Mouse (Mus musculus): ENCODE measurements around the gene Tpk1. TPM values are rescaled to one million over a fixed set of nuclear protein-coding genes. Genes with fewer than 3 reads are reported as not detected.
"Not testable (repeated sequence)": the region's sequence is repeated elsewhere in the genome, so short reads cannot be mapped to it uniquely, and the experiment has no call there.

Gene Tpk1
- polyA plus RNA-seq, 1 experiment from 2014 or later = 4.7 TPM

- Histone ChIP-seq H3K4me3 (no peak overlapping the region), H3K9me3 (replicated peaks) (no peaks in the 10 kb centered on the region), H3K36me3 (no peaks in the 10 kb centered on the region), H3K27me3 (ENCODE audit: low read depth, poor library complexity, severe bottlenecking) (no peaks in the 10 kb centered on the region), H3K27ac (replicated peaks) (no peak overlapping the region), H3K4me1 (no peaks in the 10 kb centered on the region)
- 89% methylated on average over 11 of the region's 11 CpGs for WGBS
- no peak for DNase-seq (ENCODE audit: low spot score)
Observed at GRCm38 (mm10) chr6:43636980-43637638, 29.0 kb downstream of the Tpk1 start.

- no peaks in the 10 kb centered on the region for H3K27me3 ChIP-seq (ENCODE audit: low read depth, poor library complexity, severe bottlenecking)
- no peaks in the 10 kb centered on the region for H3K4me1 ChIP-seq
- 83% methylated on average over 3 of the region's 3 CpGs for WGBS
- H3K9me3 ChIP-seq (replicated peaks) = no peaks in the 10 kb centered on the region
- H3K27ac ChIP-seq (replicated peaks) = no peak overlapping the region
- H3K4me3 ChIP-seq = no peak overlapping the region
- DNase-seq (ENCODE audit: low spot score) = no peak
- H3K36me3 ChIP-seq = no peaks in the 10 kb centered on the region
Observed at GRCm38 (mm10) chr6:43633308-43633963, 32.6 kb downstream of the Tpk1 start.

- no peak overlapping the region for H3K4me3 ChIP-seq
- no peaks in the 10 kb centered on the region for H3K27me3 ChIP-seq (ENCODE audit: low read depth, poor library complexity, severe bottlenecking)
- no peaks in the 10 kb centered on the region for H3K36me3 ChIP-seq
- no peak for DNase-seq (ENCODE audit: low spot score)
- H3K27ac ChIP-seq (replicated peaks) = no peak overlapping the region
- no peaks in the 10 kb centered on the region for H3K4me1 ChIP-seq
- H3K9me3 ChIP-seq (replicated peaks) = no peaks in the 10 kb centered on the region
Observed at GRCm38 (mm10) chr6:43632871-43633270, 33.2 kb downstream of the Tpk1 start.

- H3K4me1 ChIP-seq; H3K9me3 ChIP-seq (replicated peaks); H3K4me3 ChIP-seq; H3K27me3 ChIP-seq (ENCODE audit: low read depth, poor library complexity, severe bottlenecking); H3K27ac ChIP-seq (replicated peaks); H3K36me3 ChIP-seq; DNase-seq (ENCODE audit: low spot score): not testable (repeated sequence)
- 95% methylated on average over 6 of the region's 6 CpGs for WGBS
Observed at GRCm38 (mm10) chr6:43623448-43623847, 42.6 kb downstream of the Tpk1 start.

GRCm38 (mm10) chr6:43619258-43619657 lies 46.8 kb downstream of the Tpk1 start:
- 83% methylated on average over 3 of the region's 3 CpGs for WGBS
- Histone ChIP-seq H3K36me3 (no peaks in the 10 kb centered on the region), H3K4me3 (no peak overlapping the region), H3K27me3 (ENCODE audit: low read depth, poor library complexity, severe bottlenecking) (no peaks in the 10 kb centered on the region), H3K4me1 (no peaks in the 10 kb centered on the region), H3K27ac (replicated peaks) (no peak overlapping the region), H3K9me3 (replicated peaks) (no peaks in the 10 kb centered on the region)
- DNase-seq (ENCODE audit: low spot score) = no peak

- Histone ChIP-seq H3K27ac (replicated peaks) (no peak overlapping the region), H3K4me3 (no peak overlapping the region), H3K27me3 (ENCODE audit: low read depth, poor library complexity, severe bottlenecking) (no peaks in the 10 kb centered on the region), H3K36me3 (no peaks in the 10 kb centered on the region), H3K9me3 (replicated peaks) (no peaks in the 10 kb centered on the region), H3K4me1 (no peaks in the 10 kb centered on the region)
- DNase-seq (ENCODE audit: low spot score) = no peak
- WGBS = 85% methylated on average over 2 of the region's 2 CpGs
Observed at GRCm38 (mm10) chr6:43611770-43612169, 54.3 kb downstream of the Tpk1 start.

- no peak for DNase-seq (ENCODE audit: low spot score)
- no peak overlapping the region for H3K4me3 ChIP-seq
- WGBS = 90% methylated on average over 4 of the region's 4 CpGs
- H3K36me3 ChIP-seq = no peaks in the 10 kb centered on the region
- H3K27ac ChIP-seq (replicated peaks) = no peak overlapping the region
- H3K27me3 ChIP-seq (ENCODE audit: low read depth, poor library complexity, severe bottlenecking) = no peaks in the 10 kb centered on the region
- H3K4me1 ChIP-seq = no peaks in the 10 kb centered on the region
- H3K9me3 ChIP-seq (replicated peaks) = no peaks in the 10 kb centered on the region
Observed at GRCm38 (mm10) chr6:43590841-43591541, 75.1 kb downstream of the Tpk1 start.

GRCm38 (mm10) chr6:43585274-43585673 lies 80.8 kb downstream of the Tpk1 start:
- no peaks in the 10 kb centered on the region for H3K36me3 ChIP-seq
- no peak for DNase-seq (ENCODE audit: low spot score)
- no peak overlapping the region for H3K27ac ChIP-seq (replicated peaks)
- no peaks in the 10 kb centered on the region for H3K4me1 ChIP-seq
- no peak overlapping the region for H3K4me3 ChIP-seq
- no peaks in the 10 kb centered on the region for H3K9me3 ChIP-seq (replicated peaks)
- 82% methylated on average over 2 of the region's 2 CpGs for WGBS
- H3K27me3 ChIP-seq (ENCODE audit: low read depth, poor library complexity, severe bottlenecking) = no peaks in the 10 kb centered on the region

- no peaks in the 10 kb centered on the region for H3K9me3 ChIP-seq (replicated peaks)
- no peak for DNase-seq (ENCODE audit: low spot score)
- H3K4me3 ChIP-seq = no peak overlapping the region
- WGBS = 84% methylated on average over 2 of the region's 2 CpGs
- H3K27me3 ChIP-seq (ENCODE audit: low read depth, poor library complexity, severe bottlenecking) = no peaks in the 10 kb centered on the region
- H3K4me1 ChIP-seq = no peaks in the 10 kb centered on the region
- H3K36me3 ChIP-seq = no peaks in the 10 kb centered on the region
- H3K27ac ChIP-seq (replicated peaks) = no peak overlapping the region
Observed at GRCm38 (mm10) chr6:43581809-43582208, 84.3 kb downstream of the Tpk1 start.

GRCm38 (mm10) chr6:43567885-43568284 lies 98.2 kb downstream of the Tpk1 start:
- H3K4me1 ChIP-seq = no peaks in the 10 kb centered on the region
- no peak overlapping the region for H3K27ac ChIP-seq (replicated peaks)
- H3K4me3 ChIP-seq = no peak overlapping the region
- no peaks in the 10 kb centered on the region for H3K9me3 ChIP-seq (replicated peaks)
- no peaks in the 10 kb centered on the region for H3K27me3 ChIP-seq (ENCODE audit: low read depth, poor library complexity, severe bottlenecking)
- WGBS = 96% methylated on average over 1 of the region's 1 CpGs
- no peak for DNase-seq (ENCODE audit: low spot score)
- no peaks in the 10 kb centered on the region for H3K36me3 ChIP-seq

GRCm38 (mm10) chr6:43562474-43562873 lies 103.6 kb downstream of the Tpk1 start:
- no peaks in the 10 kb centered on the region for H3K9me3 ChIP-seq (replicated peaks)
- 88% methylated on average over 4 of the region's 4 CpGs for WGBS
- H3K36me3 ChIP-seq = no peaks in the 10 kb centered on the region
- no peaks in the 10 kb centered on the region for H3K4me1 ChIP-seq
- H3K27ac ChIP-seq (replicated peaks) = no peak overlapping the region
- no peaks in the 10 kb centered on the region for H3K27me3 ChIP-seq (ENCODE audit: low read depth, poor library complexity, severe bottlenecking)
- DNase-seq (ENCODE audit: low spot score) = no peak
- H3K4me3 ChIP-seq = no peak overlapping the region

GRCm38 (mm10) chr6:43551410-43551809 lies 114.7 kb downstream of the Tpk1 start:
- H3K4me1 ChIP-seq = no peaks in the 10 kb centered on the region
- 77% methylated on average over 1 of the region's 1 CpGs for WGBS
- H3K9me3 ChIP-seq (replicated peaks) = no peaks in the 10 kb centered on the region
- no peaks in the 10 kb centered on the region for H3K27me3 ChIP-seq (ENCODE audit: low read depth, poor library complexity, severe bottlenecking)
- no peak overlapping the region for H3K27ac ChIP-seq (replicated peaks)
- DNase-seq (ENCODE audit: low spot score) = no peak
- H3K36me3 ChIP-seq = no peaks in the 10 kb centered on the region
- no peak overlapping the region for H3K4me3 ChIP-seq

GRCm38 (mm10) chr6:43546537-43546936 lies 119.5 kb downstream of the Tpk1 start:
- DNase-seq (ENCODE audit: low spot score) = no peak
- WGBS = 95% methylated on average over 1 of the region's 1 CpGs
- Histone ChIP-seq H3K4me3 (no peak overlapping the region), H3K4me1 (no peaks in the 10 kb centered on the region), H3K36me3 (no peaks in the 10 kb centered on the region), H3K9me3 (replicated peaks) (no peaks in the 10 kb centered on the region), H3K27me3 (ENCODE audit: low read depth, poor library complexity, severe bottlenecking) (no peaks in the 10 kb centered on the region), H3K27ac (replicated peaks) (no peak overlapping the region)

All from midbrain, embryonic 10.5 days (tissue).